Mouse (Mus musculus) forebrain, embryonic 14.5 days (tissue): ENCODE measurements around the gene Pou6f1. TPM values are rescaled to one million over a fixed set of nuclear protein-coding genes. Genes with fewer than 3 reads are reported as not detected.

ENCODE experiments used
- ATAC-seq: fragments of 200-750 bp; cut with Nextera tagmentation; 2 replicates; pipeline ENCODE4 v1.8.0; 2017; ENCODE audit warnings: mild to moderate bottlenecking, moderate library complexity
- DNase-seq: peaks from one replicate; pipeline ENCODE4 v3.0.0-alpha.2; 2015; ENCODE audit warnings: low spot score
- H3K27ac ChIP-seq: fragments of 300-500 bp; sonication (generic); 2 replicates; pipeline ENCODE4 v1.5.1; 2014; ENCODE audit warnings: low read depth, mild to moderate bottlenecking, control low read depth, low read length, moderate library complexity
- H3K27me3 ChIP-seq: fragments of 300-500 bp; sonication (generic); replicated peaks from 2 replicates; pipeline ENCODE4 v1.6.1; 2014; ENCODE audit warnings: low read length, control low read depth, mixed read lengths; ENCODE audit not compliant: control insufficient read depth, insufficient read depth
- H3K36me3 ChIP-seq: fragments of 300-500 bp; sonication (generic); 2 replicates; pipeline ENCODE4 v1.6.1; 2014; ENCODE audit warnings: low read length, control low read depth; ENCODE audit not compliant: control insufficient read depth, insufficient read depth
- H3K4me1 ChIP-seq: fragments of 300-500 bp; sonication (generic); 2 replicates; pipeline ENCODE4 v1.6.1; 2014; ENCODE audit warnings: antibody characterized with exemption, low read length, control low read depth; ENCODE audit not compliant: control insufficient read depth, insufficient read depth
- H3K4me2 ChIP-seq: fragments of 300-500 bp; sonication (generic); 2 replicates; pipeline ENCODE4 v1.6.1; 2014; ENCODE audit warnings: mild to moderate bottlenecking, control low read depth, low read length
- H3K4me3 ChIP-seq: fragments of 300-500 bp; sonication (generic); 2 replicates; pipeline ENCODE4 v1.5.1; 2014; ENCODE audit warnings: low read depth, low read length, control low read depth
- H3K9ac ChIP-seq: fragments of 300-500 bp; sonication (generic); 2 replicates; pipeline ENCODE4 v1.6.1; 2014; ENCODE audit warnings: mild to moderate bottlenecking, low read length, control low read depth, moderate library complexity
- H3K9me3 ChIP-seq: fragments of 300-500 bp; sonication (generic); replicated peaks from 2 replicates; pipeline ENCODE4 v1.6.1; 2016; ENCODE audit warnings: low read length, control low read depth, mixed read lengths; ENCODE audit not compliant: control insufficient read depth
- WGBS: fragments of 180-500 bp; shearing (Covaris S2); extraction: QIAGEN DNeasy Blood & Tissue Kit; methylation state at CpG from one replicate; pipeline ENCODE4 v1.1.7; 2014; 5-methylcytosine and 5-hydroxymethylcytosine counted together
- polyA plus RNA-seq: library from polyadenylated mRNA; unstranded; fragments of >200 nt; fragmentation: Nextera tagmentation; extraction: Ambion mirVana; gene quantifications from 2 replicates; pipeline ENCODE4 v1.2.1, GENCODE M21; 2014

Pou6f1 gene
- 36.9 and 42.0 TPM in 2 replicates for polyA plus RNA-seq

- H3K4me3 ChIP-seq, result peak within 1 kb of the TSS; percentile 81
- H3K36me3 ChIP-seq, result no peaks in the 10 kb centered on the region
- H3K27me3 ChIP-seq, result 0 out of 2 replicates have a peak, but pooled peaks cover 3% of the 10 kb centered on the region
- peaks cover 5% of the 10 kb centered on the region for H3K4me1 ChIP-seq
- H3K4me2 ChIP-seq, result peak within 1 kb of the TSS; percentile 79
- under 1% methylated on average over 71 of the region's 76 CpGs for WGBS
- ATAC-seq (peak; percentile 51), DNase-seq (peak; percentile 43)
- H3K27ac ChIP-seq, result peak within 1 kb of the TSS; percentile 80
- H3K9me3 ChIP-seq, result no peaks in the 10 kb centered on the region
- peak within 1 kb of the TSS; percentile 95 for H3K9ac ChIP-seq
Measured at GRCm38 (mm10) chr15:100599276-100600046, at the start of gene Pou6f1. TSS of gene Pou6f1 (minus strand) at chr15:100599984.

GRCm38 (mm10) chr15:100646161-100646560 lies 46.4 kb upstream of the Pou6f1 start:
- H3K4me2 ChIP-seq, result no peak overlapping the region
- no peaks in the 10 kb centered on the region for H3K9me3 ChIP-seq
- DNase-seq, result no peak
- H3K9ac ChIP-seq, result no peak overlapping the region
- no peaks in the 10 kb centered on the region for H3K36me3 ChIP-seq
- WGBS, result 75% methylated on average over 6 of the region's 6 CpGs
- H3K4me1 ChIP-seq, result no peaks in the 10 kb centered on the region
- no peaks in the 10 kb centered on the region for H3K27me3 ChIP-seq
- H3K4me3 ChIP-seq, result no peak overlapping the region
- no peak for ATAC-seq
- H3K27ac ChIP-seq, result no peak overlapping the region

DNA sequence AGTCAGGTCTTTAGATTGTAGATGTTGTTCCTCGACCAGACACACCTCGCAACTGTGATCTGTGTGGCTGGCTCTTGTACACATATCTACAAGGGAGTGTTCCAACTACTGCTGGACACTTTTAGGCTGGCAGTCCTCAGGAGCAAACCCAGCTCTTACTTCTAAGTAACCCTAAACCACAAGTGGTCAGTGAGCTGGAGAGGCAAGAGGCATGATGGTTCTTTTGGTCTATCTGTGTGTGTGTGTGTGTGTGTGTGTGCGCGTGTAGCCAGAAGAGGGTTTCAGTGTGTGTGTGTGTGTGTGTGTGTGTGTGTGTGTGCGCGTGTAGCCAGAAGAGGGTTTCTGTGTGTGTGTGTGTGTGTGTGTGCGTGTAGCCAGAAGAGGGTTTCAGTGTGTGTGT lies 42.7 kb upstream of the Pou6f1 start:
- no peak overlapping the region for H3K27ac ChIP-seq
- ATAC-seq, result no peak
- H3K36me3 ChIP-seq, result no peaks in the 10 kb centered on the region
- H3K9ac ChIP-seq, result no peak overlapping the region
- DNase-seq, result no peak
- no peak overlapping the region for H3K4me3 ChIP-seq
- WGBS, result 88% methylated on average over 7 of the region's 7 CpGs
- peaks cover 11% of the 10 kb centered on the region for H3K27me3 ChIP-seq
- H3K4me2 ChIP-seq, result no peak overlapping the region
- H3K4me1 ChIP-seq, result no peaks in the 10 kb centered on the region
- H3K9me3 ChIP-seq, result no peaks in the 10 kb centered on the region

GRCm38 (mm10) chr15:100641226-100641810 lies 41.5 kb upstream of the Pou6f1 start:
- WGBS, result 68% methylated on average over 15 of the region's 16 CpGs
- no peak overlapping the region for H3K4me3 ChIP-seq
- ATAC-seq, result no peak

DNA sequence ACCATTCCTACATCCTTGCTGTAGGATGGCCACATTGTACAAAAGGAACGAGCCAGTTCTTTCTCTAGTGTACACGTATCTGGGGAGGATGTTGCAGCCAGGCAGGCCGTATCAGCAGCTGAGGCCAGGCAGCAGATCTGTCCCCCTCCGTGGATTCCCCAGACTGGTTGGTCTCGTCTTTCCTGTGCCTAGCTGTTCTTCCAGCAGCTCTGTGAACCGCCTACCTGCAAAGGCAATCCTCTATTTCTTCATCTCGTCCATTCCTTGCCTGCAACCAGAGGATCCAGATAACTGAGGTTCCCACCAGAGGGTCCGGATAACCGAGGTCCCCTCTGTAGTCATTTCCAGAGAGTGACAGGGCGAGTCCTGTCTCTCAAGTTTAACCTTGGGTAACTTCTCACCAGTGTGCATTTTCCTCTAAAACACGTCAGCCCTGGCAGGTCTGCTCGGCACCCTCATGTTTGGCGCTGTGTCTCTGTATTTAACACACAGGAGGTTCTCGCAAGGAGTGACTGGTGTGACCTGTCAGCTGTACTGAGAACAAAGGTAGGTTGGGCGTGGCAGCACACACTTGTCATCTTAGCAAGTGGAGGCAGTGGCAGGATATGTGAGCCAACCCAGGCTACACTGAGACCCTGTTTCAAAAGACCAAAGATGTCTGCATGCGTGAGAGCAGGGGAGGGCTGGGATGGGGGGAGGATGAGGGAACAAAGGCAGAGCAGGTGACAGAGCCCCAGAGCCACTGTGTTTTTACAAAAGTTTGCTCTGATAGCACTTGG lies 40.4 kb upstream of the Pou6f1 start:
- peaks cover 33% of the 10 kb centered on the region for H3K27me3 ChIP-seq
- 76% methylated on average over 16 of the region's 16 CpGs for WGBS
- H3K9me3 ChIP-seq, result no peaks in the 10 kb centered on the region
- no peaks in the 10 kb centered on the region for H3K36me3 ChIP-seq
- ATAC-seq, result no peak
- no peak overlapping the region for H3K4me3 ChIP-seq
- H3K27ac ChIP-seq, result no peak overlapping the region
- H3K4me2 ChIP-seq, result no peak overlapping the region
- no peak overlapping the region for H3K9ac ChIP-seq
- DNase-seq, result no peak
- peaks cover 8% of the 10 kb centered on the region for H3K4me1 ChIP-seq

More at GRCm38 (mm10) chr15:100641226-100641810, 41.5 kb upstream of the Pou6f1 start:
- no peaks in the 10 kb centered on the region for H3K9me3 ChIP-seq
- H3K27me3 ChIP-seq, result peaks cover 22% of the 10 kb centered on the region
- no peak for DNase-seq
- no peak overlapping the region for H3K9ac ChIP-seq
- no peaks in the 10 kb centered on the region for H3K36me3 ChIP-seq
- no peak overlapping the region for H3K27ac ChIP-seq
- peaks cover 8% of the 10 kb centered on the region for H3K4me1 ChIP-seq
- no peak overlapping the region for H3K4me2 ChIP-seq

DNA sequence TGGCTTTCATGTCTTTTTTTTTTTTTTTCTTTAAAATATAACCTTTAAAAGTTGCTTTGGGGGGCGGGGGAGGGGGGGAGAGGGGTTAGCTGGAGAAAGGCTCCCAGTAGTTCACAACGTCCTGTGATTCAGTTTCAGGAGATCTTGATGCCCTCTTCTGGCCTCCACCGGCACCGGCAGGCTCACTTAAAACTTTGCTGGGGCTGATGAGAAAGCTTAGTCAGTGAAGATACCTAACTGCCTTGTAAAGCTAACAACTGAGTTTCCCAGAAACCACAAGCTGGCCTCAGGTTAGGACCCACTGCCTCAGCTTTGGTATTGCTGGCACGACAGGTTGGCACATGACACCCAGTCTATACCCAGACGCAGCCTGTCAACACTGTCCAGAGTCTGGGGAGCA lies 37.9 kb upstream of the Pou6f1 start:
- Histone ChIP-seq H3K9me3 (no peaks in the 10 kb centered on the region), H3K9ac (no peak overlapping the region), H3K27ac (no peak overlapping the region), H3K4me3 (no peak overlapping the region), H3K4me1 (peaks cover 8% of the 10 kb centered on the region), H3K4me2 (no peak overlapping the region), H3K36me3 (no peaks in the 10 kb centered on the region), H3K27me3 (peaks cover 47% of the 10 kb centered on the region)
- no peak for DNase-seq
- no peak for ATAC-seq
- 27% methylated on average over 6 of the region's 6 CpGs for WGBS

DNA sequence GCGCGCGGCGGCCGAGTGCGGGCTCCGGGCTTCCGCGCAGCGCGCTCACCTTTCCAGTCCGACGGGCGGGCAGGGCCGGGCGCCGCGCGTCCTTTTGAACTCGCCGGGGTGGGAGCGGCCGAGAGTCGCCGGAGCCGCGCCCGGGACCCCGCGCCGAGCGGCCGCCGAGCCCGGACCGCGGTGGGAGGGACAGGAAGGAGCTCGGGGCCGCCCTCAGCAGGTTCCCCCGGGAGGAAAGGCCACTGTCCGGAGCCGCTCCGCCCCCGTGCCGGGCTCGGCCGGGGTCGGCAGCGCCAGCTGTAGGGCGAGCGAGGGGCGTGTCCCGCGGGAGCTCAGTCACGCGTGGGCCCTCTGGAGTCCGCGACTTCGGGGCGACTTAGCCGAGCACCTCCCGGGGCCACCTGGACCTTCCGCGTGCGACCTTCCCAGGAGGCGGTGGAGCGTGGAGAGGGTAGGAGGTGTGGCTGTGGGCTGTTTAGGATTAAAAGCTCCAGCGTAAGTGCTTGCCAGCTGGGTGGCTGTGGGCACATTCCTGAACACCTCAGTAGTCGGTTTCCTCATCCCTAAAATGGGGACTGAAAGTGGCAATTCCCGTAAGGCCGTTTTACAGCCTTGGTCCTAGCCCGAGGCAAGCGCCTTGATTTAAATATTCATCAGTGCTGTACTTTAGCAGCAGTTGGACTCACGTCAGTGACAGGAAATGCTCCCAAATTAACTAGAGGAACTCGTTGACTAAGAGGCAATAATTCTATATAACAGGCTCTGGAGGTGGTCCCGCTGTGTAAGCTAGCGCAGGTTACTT lies 37.1 kb upstream of the Pou6f1 start, which contains the start of gene Smagp:
Smagp (minus strand) TSS at position 241 of the 802 bp plus-strand sequence.
- ATAC-seq, result no peak
- Histone ChIP-seq H3K36me3 (no peaks in the 10 kb centered on the region), H3K27me3 (peaks cover 47% of the 10 kb centered on the region), H3K4me3 (peak within 1 kb of the TSS; percentile 36), H3K27ac (no peak within 1 kb of the TSS), H3K9me3 (no peaks in the 10 kb centered on the region), H3K9ac (peak within 1 kb of the TSS; percentile 50), H3K4me2 (peak within 1 kb of the TSS; percentile 63), H3K4me1 (peaks cover 8% of the 10 kb centered on the region)
- DNase-seq, result no peak
- under 1% methylated on average over 72 of the region's 77 CpGs for WGBS

- DNase-seq (no peak), ATAC-seq (no peak)
- Histone ChIP-seq H3K9ac (peak overlapping the region; percentile 50), H3K27ac (no peak overlapping the region), H3K4me1 (peaks cover 8% of the 10 kb centered on the region), H3K9me3 (no peaks in the 10 kb centered on the region), H3K27me3 (peaks cover 47% of the 10 kb centered on the region), H3K36me3 (no peaks in the 10 kb centered on the region), H3K4me2 (peak overlapping the region; percentile 63), H3K4me3 (peak overlapping the region; percentile 36)
- WGBS, result 2% methylated on average over 38 of the region's 38 CpGs
Measured at GRCm38 (mm10) chr15:100635851-100636645, 36.3 kb upstream of the Pou6f1 start.
